Mouse (Mus musculus) ovary, postnatal 14 days (tissue): ENCODE data around the gene Hist1h2ai.
A peak's percentile ranks its signal among the peaks of the same experiment; 100 is the strongest.
"Not testable (repeated sequence)": the region's sequence is repeated elsewhere in the genome, so short reads cannot be mapped to it uniquely, and the experiment has no call there.

ENCODE experiments used
- DNase-seq: peaks from one replicate; pipeline ENCODE4 v3.0.0; 2022; ENCODE audit warnings: low spot score

The Hist1h2ai gene

GRCm38 (mm10) chr13:21715864-21716539 is at the start of gene Hist1h2ai, which contains the start of gene Hist1h2bl:
TSS of gene Hist1h2ai (plus strand) at chr13:21716422.
TSS of gene Hist1h2bl (minus strand) at chr13:21716143.
- peak; percentile 64 for DNase-seq

- no peak for DNase-seq
These were observed 38.9 kb upstream of the Hist1h2ai start, which contains the start of gene Olfr1360 for GRCm38 (mm10) chr13:21677305-21677704. TSS of gene Olfr1360 (minus strand) at chr13:21677405.

GRCm38 (mm10) chr13:21697811-21698210 is 18.4 kb upstream of the Hist1h2ai start, which contains the start of gene Olfr1359:
TSS of gene Olfr1359 (plus strand) at chr13:21698111.
- no peak for DNase-seq

GRCm38 (mm10) chr13:21706669-21707068 is 9.6 kb upstream of the Hist1h2ai start:
- DNase-seq, result no peak

- DNase-seq, result peak; percentile 88
These were observed 6.1 kb upstream of the Hist1h2ai start for GRCm38 (mm10) chr13:21710031-21710711.

- peak; percentile 84 for DNase-seq
These were observed 5.2 kb upstream of the Hist1h2ai start for GRCm38 (mm10) chr13:21710821-21711525.

GRCm38 (mm10) chr13:21711698-21712097 is 4.5 kb upstream of the Hist1h2ai start:
- no peak for DNase-seq

- peak; percentile 49 for DNase-seq
These were observed 1.5 kb upstream of the Hist1h2ai start for GRCm38 (mm10) chr13:21714725-21715124.

- no peak for DNase-seq
These were observed 925 bp upstream of the Hist1h2ai start for GRCm38 (mm10) chr13:21715131-21715863.

- DNase-seq, result not testable (repeated sequence)
These were observed 544 bp downstream of the Hist1h2ai start for GRCm38 (mm10) chr13:21716540-21717391.

GRCm38 (mm10) chr13:21717397-21718357 is 1.5 kb downstream of the Hist1h2ai start, which contains the start of gene Hist1h3h:
TSS of gene Hist1h3h (plus strand) at chr13:21717659.
- DNase-seq, result peak; percentile 76

GRCm38 (mm10) chr13:21718381-21719080 is 2.3 kb downstream of the Hist1h2ai start:
- DNase-seq, result no peak

- DNase-seq, result not testable (repeated sequence)
These were observed 5.0 kb downstream of the Hist1h2ai start for GRCm38 (mm10) chr13:21721107-21721756.

- DNase-seq, result not testable (repeated sequence)
These were observed 5.6 kb downstream of the Hist1h2ai start, which contains the start of gene Hist1h2bm for GRCm38 (mm10) chr13:21721757-21722372. TSS of gene Hist1h2bm (plus strand) at chr13:21722044.

- DNase-seq, result no peak
These were observed 6.2 kb downstream of the Hist1h2ai start for GRCm38 (mm10) chr13:21722373-21722925.

- DNase-seq, result no peak
These were observed 7.0 kb downstream of the Hist1h2ai start for GRCm38 (mm10) chr13:21722993-21723836.
